Mouse (Mus musculus): ENCODE data around the gene Fkbp5.

DNA sequence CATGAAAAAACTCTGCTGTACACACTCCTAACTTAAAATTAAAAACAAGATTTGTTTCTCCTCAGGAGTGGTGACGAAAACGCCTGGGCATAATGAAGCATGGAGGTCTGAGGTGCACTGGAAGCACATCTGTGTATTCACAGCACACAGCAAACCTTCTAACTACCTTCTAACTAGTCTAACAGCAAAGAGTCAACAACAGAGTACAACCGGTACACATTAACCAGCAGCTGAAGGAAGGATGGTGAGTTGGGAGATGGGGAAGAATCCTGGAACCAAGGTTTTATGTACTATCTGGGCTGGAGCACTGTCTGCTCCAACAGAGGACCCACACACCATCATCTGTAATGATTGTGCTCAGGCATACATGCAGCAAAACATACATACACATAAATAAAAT, 65.4 kb downstream of the Fkbp5 start:
- TF ChIP-seq CTCF (conservative IDR thresholded peaks at IDR 0.05 in 1 of 2, IDR thresholded peaks at IDR 0.05 in 1 of 2; ENCODE audit: low read depth in 2 of 2, low read length in 2 of 2): no peak
- TF ChIP-seq ZNF384 (IDR thresholded peaks at IDR 0.05; ENCODE audit: low read depth, low read length): no peak
